Mouse (Mus musculus): ENCODE results near the gene Gnb1. TPM values are rescaled to one million over a fixed set of nuclear protein-coding genes. Genes with fewer than 3 reads are reported as not detected.

Gene Gnb1
- total and polyA plus RNA-seq, 2 experiments from 2014 or later = 405 to 1,405 TPM

DNA sequence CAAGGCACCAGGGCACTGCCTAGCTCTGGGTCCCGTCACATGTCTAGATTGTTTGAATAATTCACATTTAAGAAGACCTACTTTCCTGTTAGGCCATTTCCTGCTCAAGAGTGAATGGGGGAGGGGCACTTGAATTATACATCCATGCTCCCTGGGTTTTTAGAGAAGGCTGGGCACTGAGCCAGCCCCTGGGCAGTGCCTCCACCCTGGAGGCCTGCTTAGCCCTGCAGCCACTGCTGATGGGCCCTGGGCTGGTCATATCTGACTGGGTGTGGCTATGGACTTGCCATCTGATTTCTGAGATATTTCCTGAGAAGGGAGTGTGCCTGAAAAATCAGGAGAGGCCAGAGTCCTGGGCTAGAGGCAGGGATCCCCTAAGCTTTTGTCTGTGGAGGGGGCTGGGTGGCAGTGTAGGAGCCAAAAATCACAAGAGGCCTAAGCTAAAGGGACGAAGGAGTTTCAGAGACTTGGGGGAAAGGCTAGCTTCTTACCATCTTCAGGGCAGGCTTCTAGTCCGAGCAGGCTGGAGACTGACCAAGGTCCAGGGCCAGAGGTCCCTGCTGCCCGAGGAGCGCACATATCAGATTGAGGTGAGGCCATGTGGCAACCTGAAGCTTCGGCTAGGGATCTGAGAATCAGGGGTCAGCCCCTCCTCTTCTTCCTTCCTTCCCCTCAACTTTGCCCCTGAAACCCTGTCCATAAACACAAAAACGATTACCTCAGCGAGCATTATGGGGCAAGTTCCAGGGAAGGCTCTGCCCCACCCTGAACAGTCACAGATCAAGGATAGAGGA is 2.7 kb upstream of the Gnb1 start:
- peaks cover 5% of the 10 kb centered on the region for H3K4me1 ChIP-seq (ENCODE audit: insufficient read depth, low read length)
- H3K4me3 ChIP-seq (ENCODE audit: low read depth, low read length) = no peak overlapping the region
- ATAC-seq (ENCODE audit: low FRiP score) (no peak), DNase-seq (ENCODE audit: low spot score) (peak; percentile 73)
- H3K27ac ChIP-seq (ENCODE audit: low read depth, low read length) = peak overlapping the region; percentile 44
- no peaks in the 10 kb centered on the region for H3K27me3 ChIP-seq (ENCODE audit: insufficient read depth, low read length)
- no peak for TF ChIP-seq CTCF (IDR thresholded peaks at IDR 0.05)
- no peak overlapping the region for H3K9ac ChIP-seq (replicated peaks; ENCODE audit: low read length, poor library complexity, severe bottlenecking)
- H3K9me3 ChIP-seq (ENCODE audit: low read length) = no peaks in the 10 kb centered on the region
- H3K4me2 ChIP-seq (ENCODE audit: low read depth, low read length, poor library complexity, severe bottlenecking) = no peak overlapping the region
- 71% methylated on average over 8 of the region's 8 CpGs for whole genome bisulfite sequencing
- no peaks in the 10 kb centered on the region for H3K36me3 ChIP-seq (ENCODE audit: insufficient read depth, low read length)

DNA sequence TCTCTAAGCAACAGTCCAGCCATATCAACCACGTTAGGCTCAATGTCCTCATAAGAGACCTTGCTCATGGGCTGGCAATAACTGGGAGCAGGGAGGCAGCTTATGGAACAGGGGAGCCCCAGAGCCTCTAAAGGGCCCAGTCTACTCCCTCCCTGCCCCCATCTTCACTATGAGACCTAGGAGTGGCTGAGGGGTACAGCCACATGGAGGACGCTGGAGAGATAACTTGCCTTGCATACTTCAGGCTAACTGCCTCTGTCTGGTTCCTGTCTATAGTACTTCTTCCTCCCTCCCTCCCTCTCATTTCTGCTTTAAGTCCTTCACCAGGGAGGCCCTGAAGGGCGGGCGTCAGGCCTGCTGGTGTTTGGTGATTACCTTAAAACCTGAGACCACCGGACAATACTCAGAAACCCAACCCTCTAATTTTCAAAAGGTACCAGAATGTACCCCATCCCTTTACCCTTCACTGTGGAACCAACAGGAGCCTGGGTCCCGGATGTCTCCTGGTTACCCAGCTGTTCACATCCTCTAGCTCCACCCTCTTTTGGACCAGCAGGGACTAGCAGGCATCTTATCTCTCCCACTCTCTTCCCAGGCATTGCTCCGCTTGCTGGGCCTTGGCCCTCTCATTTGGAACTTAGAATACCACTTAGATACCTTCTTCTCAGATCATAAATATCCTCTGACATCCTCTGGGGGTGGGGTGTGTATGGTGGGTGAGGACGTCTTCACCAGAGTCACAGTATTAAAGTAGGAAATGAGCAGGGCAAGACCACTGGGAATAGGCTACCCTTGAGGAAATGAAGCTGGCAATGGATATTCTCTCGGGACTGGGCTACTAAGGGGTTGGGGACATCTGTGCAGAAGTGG is 1.8 kb upstream of the Gnb1 start:
- DNase-seq (ENCODE audit: low spot score) = no peak
- Histone ChIP-seq H3K36me3 (ENCODE audit: insufficient read depth, low read length) (no peaks in the 10 kb centered on the region), H3K9ac (replicated peaks; ENCODE audit: low read length, poor library complexity, severe bottlenecking) (no peak overlapping the region), H3K27ac (ENCODE audit: low read depth, low read length) (no peak overlapping the region), H3K9me3 (ENCODE audit: low read length) (no peaks in the 10 kb centered on the region), H3K4me3 (ENCODE audit: low read depth, low read length) (no peak overlapping the region), H3K4me1 (ENCODE audit: insufficient read depth, low read length) (peaks cover 12% of the 10 kb centered on the region), H3K27me3 (ENCODE audit: insufficient read depth, low read length) (no peaks in the 10 kb centered on the region), H3K4me2 (ENCODE audit: low read depth, low read length, poor library complexity, severe bottlenecking) (no peak overlapping the region)
- TF ChIP-seq CTCF (IDR thresholded peaks at IDR 0.05) = no peak
- ATAC-seq (ENCODE audit: low FRiP score) = no peak
- 85% methylated on average over 9 of the region's 9 CpGs for WGBS

DNA sequence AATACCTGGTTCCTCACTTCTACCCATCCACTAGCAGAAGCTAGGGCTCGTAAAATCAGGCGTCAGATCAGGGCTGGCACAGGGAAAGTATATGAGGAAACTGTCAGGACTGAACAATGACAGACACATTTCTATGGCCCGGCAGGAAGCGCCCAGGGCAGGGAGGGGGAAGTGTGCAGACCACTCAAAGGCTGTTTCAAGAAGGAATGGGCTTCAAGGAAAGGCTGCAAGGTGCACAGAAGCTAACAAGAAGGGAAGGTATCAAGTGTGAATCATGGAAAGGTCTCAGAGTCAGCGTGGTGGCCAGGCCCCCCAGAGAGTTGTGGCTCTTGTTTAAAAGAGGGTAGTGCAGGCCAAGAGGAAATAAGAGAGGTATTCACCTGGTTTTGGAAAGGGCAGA is 705 bp upstream of the Gnb1 start:
- Histone ChIP-seq H3K9ac (replicated peaks; ENCODE audit: low read length, poor library complexity, severe bottlenecking) (peak overlapping the region; percentile 100), H3K27ac (ENCODE audit: low read depth, low read length) (peak overlapping the region; percentile 93), H3K36me3 (ENCODE audit: insufficient read depth, low read length) (no peaks in the 10 kb centered on the region), H3K4me3 (ENCODE audit: low read depth, low read length) (peak overlapping the region; percentile 82), H3K27me3 (ENCODE audit: insufficient read depth, low read length) (no peaks in the 10 kb centered on the region), H3K9me3 (ENCODE audit: low read length) (no peaks in the 10 kb centered on the region), H3K4me1 (ENCODE audit: insufficient read depth, low read length) (peaks cover 12% of the 10 kb centered on the region), H3K4me2 (ENCODE audit: low read depth, low read length, poor library complexity, severe bottlenecking) (peak overlapping the region; percentile 72)
- TF ChIP-seq CTCF (IDR thresholded peaks at IDR 0.05) = no peak
- ATAC-seq (ENCODE audit: low FRiP score) = no peak
- WGBS = 18% methylated on average over 5 of the region's 5 CpGs
- DNase-seq (ENCODE audit: low spot score) = no peak

DNA sequence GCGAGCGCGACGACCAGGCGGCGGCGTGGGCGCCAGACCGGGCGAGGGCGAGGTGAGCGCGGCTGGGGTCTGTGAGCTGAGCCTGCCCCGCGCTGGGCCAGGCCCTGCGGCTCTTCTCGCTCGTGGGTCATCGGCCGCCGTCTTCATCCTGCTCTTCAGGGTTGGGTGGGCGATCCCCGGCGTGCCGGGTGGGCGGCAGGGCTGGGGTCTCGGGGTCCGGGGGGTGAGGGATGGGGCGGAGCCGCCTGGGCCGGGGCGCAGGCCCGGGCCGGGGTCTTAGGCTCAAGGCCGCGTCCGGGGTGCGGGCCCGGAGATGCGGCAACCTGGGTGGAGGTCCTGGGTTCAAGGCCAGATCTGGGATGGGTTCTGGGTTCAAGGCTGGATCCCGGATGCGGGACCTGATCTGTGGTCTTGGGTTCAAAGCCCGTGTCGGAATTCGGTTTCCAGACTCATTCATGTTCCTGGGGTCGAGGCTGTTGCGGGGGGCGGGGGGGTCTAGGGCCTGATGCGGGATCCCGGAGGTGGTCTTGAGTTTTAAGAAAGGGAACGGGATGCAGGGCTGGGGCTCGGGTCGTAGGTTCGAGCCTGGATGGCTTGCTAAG is 469 bp downstream of the Gnb1 start:
- WGBS = under 1% methylated on average over 37 of the region's 54 CpGs
- Histone ChIP-seq H3K9ac (replicated peaks; ENCODE audit: low read length, poor library complexity, severe bottlenecking) (peak overlapping the region; percentile 100), H3K4me1 (ENCODE audit: insufficient read depth, low read length) (peaks cover 12% of the 10 kb centered on the region)

DNA sequence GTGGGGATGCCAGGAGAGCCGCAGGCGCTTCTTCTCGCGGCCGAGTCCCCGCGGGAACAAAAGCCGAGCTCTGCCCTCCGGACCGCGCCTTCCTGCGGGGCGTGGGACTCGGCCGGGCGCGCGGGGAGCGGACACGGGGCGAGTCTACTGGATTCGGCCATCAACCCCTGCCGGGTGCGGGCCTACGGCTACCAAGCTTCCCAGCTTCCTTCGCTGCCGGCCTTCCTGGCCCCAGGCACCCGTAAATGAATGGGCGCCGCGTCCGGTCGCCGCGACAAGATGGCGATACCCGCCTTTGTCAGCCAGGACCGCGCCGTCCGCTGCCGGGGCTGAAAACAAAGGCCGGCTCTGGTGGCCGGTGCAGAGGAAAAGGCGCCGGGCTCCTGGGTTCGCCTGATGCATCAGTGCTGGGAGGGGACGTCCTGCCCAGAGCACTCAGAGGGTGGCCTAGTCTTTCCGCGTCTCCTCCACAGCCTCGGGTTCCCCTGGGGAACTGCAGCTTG is 1.0 kb downstream of the Gnb1 start:
- Histone ChIP-seq H3K9me3 (ENCODE audit: low read length) (no peaks in the 10 kb centered on the region), H3K4me2 (ENCODE audit: low read depth, low read length, poor library complexity, severe bottlenecking) (peak overlapping the region; percentile 72), H3K27ac (ENCODE audit: low read depth, low read length) (peak overlapping the region; percentile 93), H3K4me1 (ENCODE audit: insufficient read depth, low read length) (peaks cover 12% of the 10 kb centered on the region), H3K4me3 (ENCODE audit: low read depth, low read length) (peak overlapping the region; percentile 82), H3K27me3 (ENCODE audit: insufficient read depth, low read length) (no peaks in the 10 kb centered on the region), H3K36me3 (ENCODE audit: insufficient read depth, low read length) (no peaks in the 10 kb centered on the region), H3K9ac (replicated peaks; ENCODE audit: low read length, poor library complexity, severe bottlenecking) (peak overlapping the region; percentile 100)
- under 1% methylated on average over 44 of the region's 51 CpGs for WGBS
- TF ChIP-seq CTCF (IDR thresholded peaks at IDR 0.05) = 0 out of 2 replicates have a peak, but pooled peaks have one; percentile 4
- peak; percentile 11; the same call in 1 of the 2 replicates for ATAC-seq (ENCODE audit: low FRiP score)
- peak; percentile 53 for DNase-seq (ENCODE audit: low spot score)

More for the DNA sequence above, 469 bp downstream of the Gnb1 start:
- DNase-seq (ENCODE audit: low spot score) (peak; percentile 19), ATAC-seq (ENCODE audit: low FRiP score) (peak; percentile 65)
- no peaks in the 10 kb centered on the region for H3K27me3 ChIP-seq (ENCODE audit: insufficient read depth, low read length)
- no peaks in the 10 kb centered on the region for H3K36me3 ChIP-seq (ENCODE audit: insufficient read depth, low read length)
- H3K4me2 ChIP-seq (ENCODE audit: low read depth, low read length, poor library complexity, severe bottlenecking) = peak overlapping the region; percentile 72
- no peaks in the 10 kb centered on the region for H3K9me3 ChIP-seq (ENCODE audit: low read length)
- peak overlapping the region; percentile 93 for H3K27ac ChIP-seq (ENCODE audit: low read depth, low read length)
- TF ChIP-seq CTCF (IDR thresholded peaks at IDR 0.05) = no peak
- H3K4me3 ChIP-seq (ENCODE audit: low read depth, low read length) = peak overlapping the region; percentile 82
